Mouse (Mus musculus) cortical plate, adult 2 months (tissue): Measurements from ENCODE around the gene Phactr3. TPM values are rescaled to one million over a fixed set of nuclear protein-coding genes. Genes with fewer than 3 reads are reported as not detected.

Experiments used
- H3K27ac ChIP-seq: fragments of 200-500 bp; 2 replicates; pipeline ENCODE4 v1.5.1; 2012; ENCODE audit warnings: low read length, control low read depth, inconsistent platforms; ENCODE audit not compliant: insufficient read depth
- H3K4me1 ChIP-seq: fragments of 200-500 bp; 2 replicates; pipeline ENCODE4 v1.6.1; 2011; ENCODE audit warnings: low read length; ENCODE audit not compliant: control insufficient read depth, insufficient read depth
- H3K4me3 ChIP-seq: fragments of 200-500 bp; 2 replicates; pipeline ENCODE4 v1.5.1; 2011; ENCODE audit warnings: mild to moderate bottlenecking, low read length, control low read depth; ENCODE audit not compliant: insufficient read depth
- CTCF ChIP-seq: fragments of 200-500 bp; IDR thresholded peaks from 2 replicates; pipeline ENCODE4 v1.5.1; 2011; ENCODE audit warnings: mild to moderate bottlenecking, control low read depth, low read length; ENCODE audit not compliant: insufficient read depth; ENCODE audit errors: extremely low read depth
- POLR2A ChIP-seq: fragments of 200-500 bp; IDR thresholded peaks from 2 replicates; pipeline ENCODE4 v1.6.1; 2011; ENCODE audit warnings: mild to moderate bottlenecking, low read length, control low read depth; ENCODE audit not compliant: insufficient read depth; ENCODE audit errors: extremely low read depth
- polyA plus RNA-seq: library from polyadenylated mRNA; depleted of rRNA; stranded (reverse); fragments of >200 nt; gene quantifications from 2 replicates; pipeline ENCODE4 v1.2.3, GENCODE M21; 2012

The Phactr3 gene
- polyA plus RNA-seq, 1 experiment, result 136 TPM

- peak overlapping the region; percentile 30 for H3K4me3 ChIP-seq
These were observed 56.6 kb downstream of the Phactr3 start for GRCm38 (mm10) chr2:178175286-178175931.

GRCm38 (mm10) chr2:178184251-178184650, 65.5 kb downstream of the Phactr3 start:
- Histone ChIP-seq H3K4me3 (no peak overlapping the region), H3K4me1 (peaks cover 7% of the 10 kb centered on the region), H3K27ac (no peak overlapping the region)
- TF ChIP-seq CTCF (no peak), POLR2A (no peak)

More at GRCm38 (mm10) chr2:178175286-178175931, 56.6 kb downstream of the Phactr3 start:
- Histone ChIP-seq H3K4me1 (peaks cover 8% of the 10 kb centered on the region), H3K27ac (peak overlapping the region; percentile 91)
- peak; percentile 61; the same call in 1 of the 2 replicates for TF ChIP-seq POLR2A
- no peak for TF ChIP-seq CTCF

GRCm38 (mm10) chr2:178184862-178185261, 66.1 kb downstream of the Phactr3 start:
- TF ChIP-seq CTCF (no peak), POLR2A (no peak)
- H3K4me3 ChIP-seq, result no peak overlapping the region
- H3K27ac ChIP-seq, result no peak overlapping the region
- peaks cover 7% of the 10 kb centered on the region for H3K4me1 ChIP-seq

GRCm38 (mm10) chr2:178188988-178189387, 70.2 kb downstream of the Phactr3 start:
- Histone ChIP-seq H3K4me1 (peaks cover 22% of the 10 kb centered on the region), H3K4me3 (no peak overlapping the region), H3K27ac (no peak overlapping the region)
- no peak for TF ChIP-seq POLR2A
- TF ChIP-seq CTCF, result no peak

GRCm38 (mm10) chr2:178192881-178193280, 74.1 kb downstream of the Phactr3 start:
- Histone ChIP-seq H3K4me1 (peaks cover 24% of the 10 kb centered on the region), H3K4me3 (no peak overlapping the region), H3K27ac (peak overlapping the region; percentile 79)
- no peak for TF ChIP-seq POLR2A
- TF ChIP-seq CTCF, result no peak

- Histone ChIP-seq H3K27ac (peak overlapping the region; percentile 79), H3K4me3 (no peak overlapping the region), H3K4me1 (peaks cover 26% of the 10 kb centered on the region)
- TF ChIP-seq CTCF, result no peak
- no peak for TF ChIP-seq POLR2A
These were observed 74.7 kb downstream of the Phactr3 start for GRCm38 (mm10) chr2:178193445-178193844.

GRCm38 (mm10) chr2:178194908-178195307, 76.1 kb downstream of the Phactr3 start:
- Histone ChIP-seq H3K4me3 (no peak overlapping the region), H3K4me1 (peaks cover 24% of the 10 kb centered on the region), H3K27ac (no peak overlapping the region; the same call in 1 of the 2 replicates)
- TF ChIP-seq CTCF (no peak), POLR2A (no peak)

- Histone ChIP-seq H3K4me1 (peaks cover 22% of the 10 kb centered on the region), H3K4me3 (no peak overlapping the region), H3K27ac (no peak overlapping the region)
- peak; percentile 29; the same call in 1 of the 2 replicates for TF ChIP-seq CTCF
- TF ChIP-seq POLR2A, result no peak
These were observed 77.3 kb downstream of the Phactr3 start for GRCm38 (mm10) chr2:178196038-178196437.

- Histone ChIP-seq H3K4me1 (peaks cover 21% of the 10 kb centered on the region), H3K4me3 (no peak overlapping the region), H3K27ac (no peak overlapping the region)
- TF ChIP-seq POLR2A, result no peak
- TF ChIP-seq CTCF, result no peak
These were observed 78.8 kb downstream of the Phactr3 start for GRCm38 (mm10) chr2:178197542-178197941.

GRCm38 (mm10) chr2:178204455-178204854, 85.7 kb downstream of the Phactr3 start:
- no peak overlapping the region for H3K4me3 ChIP-seq
- peaks cover 33% of the 10 kb centered on the region for H3K4me1 ChIP-seq
- H3K27ac ChIP-seq, result peak overlapping the region; percentile 95
- TF ChIP-seq POLR2A, result no peak
- no peak for TF ChIP-seq CTCF

- Histone ChIP-seq H3K4me1 (peaks cover 26% of the 10 kb centered on the region), H3K4me3 (no peak overlapping the region), H3K27ac (peak overlapping the region; percentile 51; the same call in 1 of the 2 replicates)
- TF ChIP-seq CTCF, result no peak
- TF ChIP-seq POLR2A, result 0 out of 2 replicates have a peak, but pooled peaks have one; percentile 39
These were observed 89.4 kb downstream of the Phactr3 start for GRCm38 (mm10) chr2:178208186-178208600.
